Mouse (Mus musculus): ENCODE data around the gene Iqschfp.

Gene Iqschfp

DNA sequence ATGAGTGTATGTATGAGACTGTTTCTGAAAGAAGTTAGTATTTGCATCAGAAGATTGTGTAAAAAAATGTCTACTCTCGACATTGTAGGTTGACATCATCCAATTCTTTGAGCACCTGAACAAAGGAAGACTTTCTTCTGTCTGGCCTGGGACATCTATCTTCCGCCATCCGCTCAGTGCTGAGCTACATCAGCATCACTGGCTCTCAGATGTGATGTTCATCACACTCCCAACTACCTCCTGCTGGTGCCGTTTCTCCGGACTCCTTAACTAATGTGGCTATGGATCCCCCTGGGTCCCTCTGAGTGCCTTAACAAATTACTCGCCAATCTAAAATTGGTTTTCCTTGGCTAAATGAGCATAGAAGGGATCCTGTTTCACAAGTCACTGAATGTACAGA, 772.3 kb downstream of the Iqschfp start:
- no peak for DNase-seq

DNA sequence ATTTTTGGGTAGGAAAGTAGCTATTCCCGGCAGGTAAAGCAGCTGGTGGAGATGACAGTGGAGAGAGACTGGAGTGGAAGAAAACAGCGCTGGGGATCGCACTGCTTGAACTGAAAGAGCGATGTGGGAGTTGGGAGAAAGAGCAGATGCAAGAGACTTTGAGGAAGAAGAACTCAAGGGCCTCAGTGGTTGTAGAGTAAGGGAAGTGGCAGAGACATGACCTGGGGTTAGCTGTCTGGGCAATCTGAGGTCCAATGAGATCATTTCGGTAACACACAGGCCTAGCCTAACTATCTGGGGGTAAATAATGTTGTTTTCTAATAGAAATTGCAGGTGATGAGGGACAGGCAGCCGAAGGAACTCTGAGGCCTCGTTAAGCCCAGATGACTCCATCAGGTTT, 774.3 kb downstream of the Iqschfp start:
- no peak for DNase-seq

DNA sequence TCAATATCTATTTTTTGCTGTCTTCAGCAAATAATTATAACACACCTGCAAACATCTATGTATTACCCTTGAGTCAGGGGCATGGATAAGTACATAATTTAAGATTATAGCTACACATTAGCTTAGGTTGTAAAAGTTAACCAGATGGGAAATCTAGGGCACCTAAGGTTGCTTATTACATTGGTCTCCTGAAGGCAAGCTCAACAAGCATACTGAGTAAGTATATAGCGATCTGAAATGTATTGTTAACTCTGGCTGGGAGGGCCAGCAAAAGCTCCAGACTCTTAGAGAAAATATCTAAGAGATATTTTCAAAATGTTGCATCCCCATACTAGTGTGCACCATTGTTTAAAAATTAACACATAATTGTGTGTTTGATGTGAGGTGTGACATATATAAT, 775.8 kb downstream of the Iqschfp start:
- no peak for DNase-seq

DNA sequence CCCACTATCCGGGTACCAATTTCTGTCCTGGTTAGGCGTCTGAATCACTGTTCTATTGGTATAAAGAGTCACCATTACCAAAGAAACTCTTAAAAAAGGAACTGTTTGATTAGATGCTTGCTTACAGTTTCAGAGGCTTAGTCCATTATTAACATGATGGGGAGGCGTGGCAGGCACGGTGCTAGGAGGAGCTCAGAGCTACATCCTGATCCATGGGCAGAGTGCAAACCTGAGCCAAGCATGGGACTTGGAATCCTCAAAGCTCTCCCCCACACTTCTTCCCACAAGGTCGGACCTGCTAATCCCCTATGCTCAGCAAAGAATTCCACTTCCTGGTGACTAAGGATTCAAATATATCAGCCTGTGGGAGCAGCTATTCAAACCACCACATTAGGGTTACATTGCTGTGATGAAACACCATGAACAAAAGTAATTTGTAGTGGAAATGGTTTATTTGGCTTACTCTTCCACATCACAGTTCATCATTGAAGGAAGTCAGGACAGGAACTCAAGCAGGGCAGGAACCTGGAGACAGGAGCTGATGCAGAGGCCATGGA, 777.5 kb downstream of the Iqschfp start:
- peak; percentile 17 to 40 for DNase-seq

DNA sequence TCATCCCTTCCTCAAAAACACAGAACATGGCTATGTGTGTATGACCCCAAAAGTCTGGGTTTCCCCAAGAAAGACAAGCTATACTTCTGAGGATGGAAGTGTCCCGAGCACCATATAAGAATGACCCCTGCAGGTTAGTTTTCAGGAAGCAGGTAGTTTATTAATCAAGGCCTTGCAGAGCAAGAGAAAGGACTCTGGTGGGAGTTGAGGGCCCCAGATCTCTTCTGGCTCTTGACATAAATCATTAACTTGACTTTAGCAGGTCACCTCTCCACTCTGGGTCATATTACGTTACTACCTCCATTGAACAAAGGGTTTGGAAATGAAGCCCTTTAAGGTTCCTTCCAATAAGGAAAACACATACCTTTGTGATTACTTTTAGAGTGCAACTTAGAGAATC, 782.7 kb downstream of the Iqschfp start:
- no peak for DNase-seq

DNA sequence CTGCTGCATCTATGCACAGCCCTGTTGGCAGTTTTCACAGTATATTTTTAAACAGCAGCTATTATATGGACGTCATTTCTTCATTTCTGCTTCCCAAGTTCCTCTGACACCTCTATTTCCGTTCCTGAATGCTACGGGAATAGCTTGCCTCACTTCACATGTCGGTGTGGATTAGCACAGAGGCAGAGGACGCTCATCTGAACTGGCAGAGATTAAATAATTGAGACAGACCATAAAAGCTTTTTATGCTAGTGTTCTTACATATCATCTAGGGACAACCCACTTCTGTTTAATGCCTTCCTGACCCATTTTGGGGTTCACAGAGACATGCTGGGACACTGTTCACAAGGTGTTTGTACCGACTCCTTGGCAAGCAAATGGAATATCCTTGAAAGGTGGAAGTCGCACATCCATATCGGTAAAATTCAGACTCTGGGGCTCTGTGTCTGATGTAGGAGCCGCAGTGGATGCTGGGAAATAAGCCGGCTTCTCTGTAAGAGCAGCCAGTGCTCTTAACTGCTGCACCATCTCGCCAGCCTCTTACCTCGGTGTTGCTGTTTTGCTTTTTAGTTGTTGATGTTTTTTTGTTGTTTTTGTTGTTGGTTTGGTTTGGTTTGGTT, 783.3 kb downstream of the Iqschfp start:
- DNase-seq: no peak

Measured in kidney, adult 8-10 months (tissue).